Mouse (Mus musculus) retina, embryonic 14.5 days (tissue): Measurements from ENCODE around the gene Fam161a.
"Not testable (repeated sequence)": the region's sequence is repeated elsewhere in the genome, so short reads cannot be mapped to it uniquely, and the experiment has no call there.

Experiments
- DNase-seq: peaks from one replicate; pipeline ENCODE4 v3.0.0-alpha.2; 2015; ENCODE audit warnings: low spot score

The Fam161a gene

GRCm38 (mm10) chr11:23049642-23050041 is 42.3 kb downstream of the Fam161a start:
- DNase-seq = no peak

- no peak for DNase-seq
Measured at GRCm38 (mm10) chr11:23052353-23052752, 45.0 kb downstream of the Fam161a start.

- no peak for DNase-seq
Measured at GRCm38 (mm10) chr11:23063153-23063552, 55.8 kb downstream of the Fam161a start.

- no peak for DNase-seq
Measured at GRCm38 (mm10) chr11:23063857-23064256, 56.5 kb downstream of the Fam161a start.

GRCm38 (mm10) chr11:23064276-23064675 is 56.9 kb downstream of the Fam161a start:
- not testable (repeated sequence) for DNase-seq

- DNase-seq = no peak
Measured at GRCm38 (mm10) chr11:23065167-23065668, 57.9 kb downstream of the Fam161a start.

- DNase-seq = peak; percentile 92
Measured at GRCm38 (mm10) chr11:23067395-23068136, 60.2 kb downstream of the Fam161a start.

- DNase-seq = no peak
Measured at GRCm38 (mm10) chr11:23068201-23068600, 60.9 kb downstream of the Fam161a start.

- not testable (repeated sequence) for DNase-seq
Measured at GRCm38 (mm10) chr11:23068986-23069385, 61.7 kb downstream of the Fam161a start.

- no peak for DNase-seq
Measured at GRCm38 (mm10) chr11:23074841-23075240, 67.5 kb downstream of the Fam161a start.

GRCm38 (mm10) chr11:23078541-23078940 is 71.2 kb downstream of the Fam161a start:
- DNase-seq = no peak
